Mouse (Mus musculus): Measurements from ENCODE around the gene Nhej1.
A peak's percentile ranks its signal among the peaks of the same experiment; 100 is the strongest.

Gene Nhej1

DNA sequence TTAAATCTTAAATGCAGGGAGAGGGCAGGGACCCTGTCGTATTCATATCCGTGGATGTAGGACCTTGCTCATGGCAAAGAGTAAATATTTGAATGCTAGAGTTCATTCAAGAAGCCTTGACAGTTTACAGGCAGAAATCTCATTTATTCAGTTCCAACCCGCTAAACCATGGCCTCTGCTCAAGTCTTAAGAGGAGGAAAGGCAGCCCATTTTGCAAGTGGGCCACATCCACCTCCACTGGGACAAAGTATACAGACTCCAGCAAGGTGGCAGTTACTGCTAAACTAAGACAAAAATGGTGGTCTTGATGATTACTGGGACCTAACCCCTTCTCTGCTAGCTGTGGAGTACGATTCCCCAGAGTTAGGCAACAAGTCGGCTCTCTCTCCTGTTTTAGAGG lies 418 bp upstream of the Nhej1 start:
- DNase-seq (ENCODE audit: low spot score) = no peak

DNA sequence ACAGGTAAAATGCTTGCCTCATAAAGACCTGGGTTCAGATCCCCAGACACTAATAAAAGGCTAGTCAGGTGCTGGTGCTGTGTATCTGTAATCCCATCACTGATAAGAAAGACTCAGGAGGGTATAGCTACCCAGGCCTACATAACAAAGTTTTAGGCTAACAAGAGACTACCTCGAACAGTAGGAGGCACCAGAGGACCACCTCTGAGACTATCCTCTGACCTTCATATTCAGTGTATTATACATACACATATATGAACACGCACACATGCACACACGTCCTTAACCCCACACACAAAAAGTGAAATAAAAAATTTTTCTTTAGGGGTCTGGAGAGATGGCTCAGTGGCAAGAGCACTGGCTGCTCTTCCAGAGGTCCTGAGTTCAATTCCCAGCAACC lies 2.8 kb downstream of the Nhej1 start:
- no peak for DNase-seq (ENCODE audit: low spot score)

DNA sequence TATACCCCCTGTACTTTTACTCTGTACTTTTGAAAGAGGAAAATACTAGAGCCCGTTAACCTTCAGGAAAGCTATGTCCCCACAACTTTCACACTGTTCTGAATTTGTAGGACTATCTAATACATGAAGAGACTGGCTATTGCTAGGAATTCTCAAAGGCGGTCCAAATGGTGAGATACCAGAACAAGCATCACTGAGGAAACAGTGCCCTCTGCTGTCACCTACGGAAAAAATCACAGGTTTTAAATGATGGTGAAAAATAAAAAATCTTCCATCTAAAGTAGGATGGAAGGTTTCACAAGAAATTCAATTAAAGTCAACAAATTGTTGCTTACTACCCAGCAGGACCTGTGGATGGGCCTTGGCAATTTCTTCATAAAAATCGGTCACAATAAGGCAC lies 72.9 kb downstream of the Nhej1 start:
- no peak for DNase-seq (ENCODE audit: low spot score)

- DNase-seq (ENCODE audit: low spot score) = no peak
Observed at GRCm38 (mm10) chr1:75051428-75051827, 73.6 kb downstream of the Nhej1 start.

DNA sequence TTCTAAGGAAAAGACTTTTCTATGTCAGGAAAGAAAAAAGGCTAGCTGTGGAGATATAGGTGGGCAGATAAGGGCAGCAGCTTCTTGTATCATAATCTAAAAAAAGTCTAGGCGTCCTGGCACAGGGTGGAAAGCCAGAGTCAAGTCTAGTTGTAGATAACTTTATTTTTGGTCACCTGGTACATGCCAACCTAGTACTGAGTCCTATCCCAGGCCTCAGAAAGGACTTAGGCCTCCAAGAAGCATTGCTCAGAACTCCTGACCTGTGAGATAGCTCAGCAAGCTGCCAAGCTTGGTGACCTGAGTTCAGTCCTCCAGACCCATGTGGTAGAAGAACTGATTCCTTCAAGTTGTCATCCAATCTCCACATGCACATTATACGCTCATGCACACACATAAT lies 76.4 kb downstream of the Nhej1 start:
- DNase-seq (ENCODE audit: low spot score) = no peak

- DNase-seq (ENCODE audit: low spot score) = no peak
Observed at GRCm38 (mm10) chr1:75048041-75048440, 77.0 kb downstream of the Nhej1 start.

DNA sequence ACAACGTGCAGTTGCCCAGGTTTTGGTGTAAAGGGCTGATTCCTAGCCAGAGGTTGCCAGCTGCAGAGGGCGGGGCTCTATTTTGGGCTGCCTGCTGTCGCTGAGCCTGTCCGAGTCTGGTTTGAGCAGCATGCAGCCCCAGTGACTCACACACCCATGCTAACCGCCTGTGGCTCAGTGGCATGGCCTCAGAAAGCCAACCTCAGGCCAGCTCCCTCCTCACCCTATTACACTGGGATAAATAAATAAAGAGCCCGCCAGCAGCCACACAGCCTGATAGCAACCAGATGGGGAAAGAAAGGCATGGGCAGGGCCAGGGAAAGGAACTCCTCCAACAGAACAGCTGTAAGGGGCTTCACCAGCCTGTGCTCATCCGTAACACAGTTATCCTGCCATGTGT lies 84.6 kb downstream of the Nhej1 start:
- DNase-seq (ENCODE audit: low spot score) = no peak

- DNase-seq (ENCODE audit: low spot score) = no peak
Observed at GRCm38 (mm10) chr1:75032041-75032440, 93.0 kb downstream of the Nhej1 start.

DNA sequence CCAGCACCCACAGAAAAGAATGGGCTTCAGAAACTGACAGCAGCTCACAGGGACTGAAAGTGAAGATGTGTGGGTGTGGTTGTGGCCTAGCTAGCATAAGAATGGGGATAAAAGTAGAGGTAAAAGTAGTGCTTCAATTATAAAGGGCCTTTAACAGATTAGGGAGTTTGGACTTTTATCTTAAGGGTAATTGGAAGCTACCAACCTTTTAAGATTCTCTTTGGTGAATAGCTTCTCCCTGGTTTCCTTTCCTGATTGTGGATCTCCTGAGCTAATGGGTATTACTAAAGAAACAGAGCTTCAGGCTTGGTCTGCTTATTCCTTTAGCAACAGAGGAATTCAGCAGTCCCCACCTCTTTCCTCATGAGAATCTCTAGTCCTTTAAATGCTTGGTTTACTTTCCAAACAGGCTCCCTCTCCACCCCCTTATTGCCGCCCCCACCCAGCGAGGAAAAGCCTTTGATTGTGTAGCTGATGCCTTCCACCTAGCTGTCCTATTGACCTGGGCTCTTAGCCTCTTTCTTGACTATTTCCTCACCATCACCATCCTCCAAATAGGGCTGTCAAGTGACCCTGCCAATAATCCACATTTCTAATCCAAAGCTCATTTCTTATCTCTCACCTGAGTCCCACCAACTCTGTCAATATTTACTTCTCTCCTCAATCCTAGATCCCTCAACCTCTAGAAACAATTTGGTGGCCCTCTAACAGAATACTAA lies 97.8 kb downstream of the Nhej1 start:
- DNase-seq (ENCODE audit: low spot score) = no peak

DNA sequence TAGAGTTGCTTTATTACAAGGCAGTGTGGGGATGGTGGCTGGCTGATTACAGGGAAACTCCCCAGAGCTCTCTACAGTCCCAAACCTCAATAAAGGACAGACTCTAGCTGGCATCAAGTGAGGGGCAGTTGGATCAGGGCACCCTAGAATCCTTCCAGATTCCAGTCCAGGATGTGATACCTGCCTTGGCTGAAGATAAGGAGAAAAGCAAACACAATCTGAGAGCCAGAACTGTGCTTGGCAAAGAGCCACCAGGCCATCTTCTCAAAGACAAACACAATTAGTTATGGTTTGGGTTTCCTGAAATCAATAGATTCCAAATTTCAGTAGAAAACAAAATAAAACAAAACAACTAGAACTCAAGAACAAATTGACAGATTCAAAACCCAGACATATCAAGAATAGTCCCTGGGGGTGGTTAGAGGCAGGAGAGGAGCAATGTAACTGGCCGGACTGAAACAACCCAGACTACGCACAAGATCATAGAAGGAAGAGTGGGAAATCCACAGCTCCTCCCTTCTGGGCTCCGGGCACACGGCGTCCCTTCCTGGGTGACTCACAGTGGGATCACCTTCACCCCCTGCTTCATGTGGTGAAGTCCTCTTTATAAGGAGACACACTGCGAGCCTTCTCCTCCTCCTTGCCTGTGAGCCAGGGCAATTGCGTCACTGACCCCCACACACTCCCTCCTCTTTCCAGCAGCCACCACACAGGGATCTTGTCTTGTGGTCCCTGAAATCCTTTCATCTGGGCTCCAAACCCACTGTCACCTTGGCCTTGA lies 100.4 kb downstream of the Nhej1 start:
- peak; percentile 71 for DNase-seq (ENCODE audit: low spot score)

- no peak for DNase-seq (ENCODE audit: low spot score)
Observed at GRCm38 (mm10) chr1:75022216-75022615, 102.8 kb downstream of the Nhej1 start.

- DNase-seq (ENCODE audit: low spot score) = peak; percentile 57
Observed at GRCm38 (mm10) chr1:75016846-75017245, 108.2 kb downstream of the Nhej1 start.

GRCm38 (mm10) chr1:75015551-75016265 lies 109.3 kb downstream of the Nhej1 start:
- DNase-seq (ENCODE audit: low spot score) = no peak

DNA sequence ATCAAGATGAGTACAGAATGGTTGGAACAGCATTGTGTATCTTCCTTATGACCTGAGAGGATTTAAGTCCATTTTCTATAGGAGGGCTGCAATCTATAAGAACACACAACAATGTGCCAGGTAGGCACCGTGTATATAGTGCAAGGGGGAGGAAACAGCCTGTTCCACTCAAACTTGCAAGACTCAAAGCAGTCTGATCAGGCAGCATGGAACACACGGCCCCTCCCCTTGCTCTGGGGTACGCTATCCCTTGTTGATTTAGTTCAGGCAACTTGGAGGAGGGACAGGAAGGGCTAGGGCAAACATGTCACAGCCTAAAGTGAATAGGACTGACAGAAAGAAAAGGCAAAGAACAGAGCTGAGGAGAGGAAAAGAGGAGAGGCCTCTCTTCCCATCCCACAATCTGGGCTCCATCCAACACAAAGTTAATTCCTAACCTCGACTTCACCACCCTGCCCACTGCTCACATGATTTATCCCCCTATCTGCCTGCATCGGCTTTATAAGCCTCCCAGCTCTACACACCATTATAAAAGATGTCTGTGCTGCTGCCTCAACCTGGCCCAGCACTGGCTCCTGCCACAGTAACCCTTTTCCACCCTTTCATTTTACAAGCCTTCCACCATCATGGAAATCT lies 110.7 kb downstream of the Nhej1 start:
- DNase-seq (ENCODE audit: low spot score) = no peak

DNA sequence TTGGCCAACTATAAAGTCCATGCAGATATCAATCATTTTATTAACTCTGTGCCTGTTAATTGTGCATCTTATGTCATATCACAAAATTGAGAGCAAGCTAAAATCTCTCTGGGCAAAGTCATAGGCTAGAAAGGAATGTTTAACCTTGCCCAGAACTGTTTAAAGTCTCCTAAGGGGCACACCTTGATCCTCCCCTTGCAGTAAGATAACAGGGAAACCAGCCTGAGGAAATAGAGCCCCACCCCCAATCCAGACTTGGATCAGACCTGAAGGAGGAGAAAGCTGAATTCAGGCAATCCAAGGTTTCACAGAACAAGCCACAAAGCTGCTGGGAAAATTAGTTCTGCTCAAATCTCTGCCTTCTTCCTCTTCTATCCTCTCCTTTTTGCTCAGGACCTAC lies 114.2 kb downstream of the Nhej1 start:
- no peak for DNase-seq (ENCODE audit: low spot score)

DNA sequence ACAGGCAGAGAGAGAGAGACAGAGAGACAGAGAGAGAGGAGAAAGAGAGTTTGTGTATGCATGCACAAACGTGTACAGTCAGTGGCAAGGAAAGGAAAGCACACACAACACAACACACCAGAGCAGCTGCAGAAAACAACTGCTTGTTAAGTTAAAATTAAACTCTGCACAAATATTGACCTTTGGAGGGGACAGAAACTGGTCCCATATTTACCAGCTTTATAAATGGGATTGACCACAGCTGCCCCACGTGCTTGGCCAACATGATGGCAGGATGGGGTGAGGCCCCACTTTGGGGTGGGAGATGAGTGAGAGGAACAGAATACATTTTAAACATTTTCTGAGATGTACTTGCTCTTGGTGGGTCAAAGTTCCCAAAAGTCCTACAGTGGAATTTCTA lies 114.8 kb downstream of the Nhej1 start:
- DNase-seq (ENCODE audit: low spot score) = no peak

GRCm38 (mm10) chr1:75006016-75006415 lies 119.0 kb downstream of the Nhej1 start:
- DNase-seq (ENCODE audit: low spot score) = no peak

- no peak for DNase-seq (ENCODE audit: low spot score)
Observed at GRCm38 (mm10) chr1:75001183-75001582, 123.8 kb downstream of the Nhej1 start.

GRCm38 (mm10) chr1:75000496-75000895 lies 124.5 kb downstream of the Nhej1 start:
- DNase-seq (ENCODE audit: low spot score) = no peak

DNA sequence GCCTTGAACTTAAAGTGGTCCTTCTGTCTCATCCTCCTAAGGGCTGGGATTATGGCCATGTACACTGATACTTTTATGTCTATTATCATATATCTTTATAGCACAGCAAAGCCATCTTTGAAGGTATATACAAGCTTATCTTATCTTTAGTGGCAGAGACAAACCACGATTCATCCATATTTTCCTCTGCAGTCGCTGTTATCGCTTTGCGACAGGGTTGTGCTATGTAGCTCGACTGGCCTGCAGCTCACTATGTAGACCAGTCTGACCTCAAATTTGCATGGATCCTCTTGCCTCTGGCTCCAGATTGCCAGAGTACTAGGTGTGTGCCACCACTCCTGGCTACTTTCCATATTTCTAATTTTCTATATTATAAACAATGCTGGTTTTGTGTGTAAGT lies 125.8 kb downstream of the Nhej1 start:
- no peak for DNase-seq (ENCODE audit: low spot score)

- DNase-seq (ENCODE audit: low spot score) = no peak
Observed at GRCm38 (mm10) chr1:74997231-74997630, 127.8 kb downstream of the Nhej1 start.

DNA sequence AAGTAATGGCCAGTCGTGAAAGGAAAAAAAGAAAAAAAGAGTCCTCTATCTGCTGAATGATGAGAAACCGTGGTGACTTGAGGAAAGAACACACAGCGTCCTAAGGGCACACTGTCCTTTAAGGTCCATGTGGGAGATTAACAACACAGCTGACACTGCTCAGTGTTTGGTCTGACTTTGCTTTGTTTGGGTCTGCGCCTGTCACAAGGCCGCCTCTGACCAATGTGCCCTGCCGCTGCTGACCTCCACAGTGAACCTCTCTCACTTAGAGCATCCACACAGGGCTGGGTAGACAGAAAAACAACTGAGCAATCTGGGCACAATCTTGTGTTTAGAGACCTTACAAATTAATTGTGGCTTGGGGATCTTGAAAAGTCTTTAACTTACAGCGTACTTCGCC lies 148.0 kb downstream of the Nhej1 start:
- DNase-seq (ENCODE audit: low spot score) = no peak

DNA sequence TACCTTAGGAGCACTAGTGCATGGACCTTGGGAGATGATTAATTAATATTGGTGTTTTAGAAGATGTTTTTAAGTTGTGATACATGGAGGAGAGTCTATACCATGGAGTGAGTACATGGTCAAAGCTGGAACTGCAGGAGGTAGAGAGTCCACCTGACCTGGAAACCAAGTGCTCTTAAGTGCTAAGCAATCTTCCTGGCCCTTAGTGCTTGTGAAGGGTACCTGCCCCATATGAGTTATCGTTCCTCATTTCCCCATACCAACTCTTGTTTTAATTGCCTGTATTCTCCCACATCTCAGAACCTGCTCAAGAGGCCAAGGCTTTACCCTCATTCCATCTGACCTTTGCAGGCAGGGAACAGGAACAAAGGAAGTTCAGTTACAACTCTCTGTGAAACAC lies 149.1 kb downstream of the Nhej1 start:
- DNase-seq (ENCODE audit: low spot score) = no peak

Measured in testis, postnatal 14 days (tissue).